Mouse (Mus musculus): ENCODE results near the gene BC025920.

DNA sequence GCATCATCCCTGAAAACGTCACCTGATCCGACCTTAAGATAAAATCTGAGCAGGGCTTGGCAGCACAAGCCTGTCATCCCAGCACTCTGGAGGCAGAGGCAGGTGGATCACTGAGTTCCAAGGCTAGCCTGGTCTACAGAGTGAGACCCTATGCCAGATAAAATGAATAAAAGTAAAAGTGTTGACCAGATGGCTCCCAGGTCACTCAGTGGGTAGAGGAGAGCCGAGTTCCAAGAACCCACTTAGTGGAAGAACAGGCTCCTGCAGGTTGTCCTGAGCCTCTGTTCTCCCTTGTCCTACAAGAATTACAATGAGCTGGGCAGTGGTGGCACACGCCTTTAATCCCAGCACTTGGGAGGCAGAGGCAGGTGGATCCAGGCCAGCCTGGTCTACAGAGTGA lies 12.8 kb upstream of the BC025920 start:
- TF ChIP-seq CTCF (conservative IDR thresholded peaks at IDR 0.05; ENCODE audit: low read length) (no peak), POU5F1 (IDR thresholded peaks at IDR 0.05; ENCODE audit: borderline replicate concordance, low read length) (no peak)
